Mouse (Mus musculus) MEL (cell line): ENCODE measurements around the gene Hoxd8. TPM values are rescaled to one million over a fixed set of nuclear protein-coding genes. Genes with fewer than 3 reads are reported as not detected.

Source experiments
- DNase-seq: peaks from one replicate; pipeline ENCODE4 v3.0.0; 2011; ENCODE audit warnings: low read depth, low spot score
- H3K27ac ChIP-seq: 2 replicates; pipeline ENCODE4 v1.5.1; 2012; ENCODE audit warnings: low read depth, mild to moderate bottlenecking, control low read depth, low read length, moderate library complexity; ENCODE audit not compliant: control insufficient read depth
- H3K27me3 ChIP-seq, 2 experiments: fragments of 150-350 bp in 1 of 2; sonication (generic) in 1 of 2; 2 replicates each; pipeline ENCODE4 v1.6.1; 2012; ENCODE audit warnings: low read length in 2 of 2, mild to moderate bottlenecking in 2 of 2, improper control_type of control experiment in 1 of 2, moderate library complexity in 1 of 2; ENCODE audit not compliant: insufficient read depth in 2 of 2, control insufficient read depth in 1 of 2
- H3K36me3 ChIP-seq, 2 experiments: 2 replicates each; pipeline ENCODE4 v1.6.1; 2012 to 2014; ENCODE audit warnings: low read length in 2 of 2, improper control_type of control experiment in 1 of 2, inconsistent platforms in 1 of 2, mild to moderate bottlenecking in 1 of 2; ENCODE audit not compliant: insufficient read depth in 2 of 2, control insufficient read depth in 1 of 2
- H3K4me1 ChIP-seq, 2 experiments: fragments of 150-350 bp in 1 of 2; sonication (generic) in 1 of 2; 2 replicates each; pipeline ENCODE4 v1.6.1; 2012; ENCODE audit warnings: low read length in 2 of 2, improper control_type of control experiment in 1 of 2, mild to moderate bottlenecking in 1 of 2; ENCODE audit not compliant: insufficient read depth in 2 of 2, control insufficient read depth in 1 of 2
- H3K4me3 ChIP-seq, 2 experiments: fragments of 150-350 bp in 1 of 2; sonication (generic) in 1 of 2; 2 replicates each; pipeline ENCODE4 v1.5.1; 2012; ENCODE audit warnings: low read depth in 2 of 2, low read length in 2 of 2, mild to moderate bottlenecking in 2 of 2, moderate library complexity in 2 of 2, control low read depth in 1 of 2, improper control_type of control experiment in 1 of 2; ENCODE audit not compliant: control insufficient read depth in 1 of 2, insufficient read depth in 1 of 2
- H3K79me2 ChIP-seq: 2 replicates; pipeline ENCODE4 v1.6.1; 2012; ENCODE audit warnings: mild to moderate bottlenecking, low read length, moderate library complexity; ENCODE audit not compliant: control insufficient read depth, poor library complexity, insufficient read depth
- H3K9ac ChIP-seq: 2 replicates; pipeline ENCODE4 v1.6.1; 2012; ENCODE audit warnings: low read depth, mild to moderate bottlenecking, control low read depth, low read length, moderate library complexity; ENCODE audit not compliant: control insufficient read depth, poor library complexity, severe bottlenecking
- H3K9me3 ChIP-seq: fragments of 150-350 bp; sonication (generic); replicated peaks from 2 replicates; pipeline ENCODE4 v1.6.1; 2012; ENCODE audit warnings: mild to moderate bottlenecking, low read length, improper control_type of control experiment, moderate library complexity; ENCODE audit not compliant: insufficient read depth
- BHLHE40 ChIP-seq: IDR thresholded peaks from 2 replicates; pipeline ENCODE4 v1.6.1; 2012; ENCODE audit warnings: low read depth, mild to moderate bottlenecking, inconsistent platforms, low read length, improper control_type of control experiment, borderline replicate concordance
- CHD1 ChIP-seq: IDR thresholded peaks from 2 replicates; pipeline ENCODE4 v1.6.1; 2012; ENCODE audit warnings: low read depth, mild to moderate bottlenecking, inconsistent platforms, low read length, improper control_type of control experiment
- E2F4 ChIP-seq: IDR thresholded peaks from 2 replicates; pipeline ENCODE4 v1.6.1; 2011; ENCODE audit warnings: low read depth, low read length, improper control_type of control experiment, borderline replicate concordance
- ELF1 ChIP-seq: IDR thresholded peaks from 2 replicates; pipeline ENCODE4 v1.6.1; 2014; ENCODE audit warnings: low read depth, mild to moderate bottlenecking, inconsistent platforms, low read length, improper control_type of control experiment, moderate library complexity
- EP300 ChIP-seq, 2 experiments: IDR thresholded peaks; 2 replicates each; pipeline ENCODE4 v1.6.1; 2011; ENCODE audit warnings: improper control_type of control experiment in 2 of 2, low read length in 2 of 2, low read depth in 1 of 2, mild to moderate bottlenecking in 1 of 2
- ETS1 ChIP-seq: IDR thresholded peaks from 2 replicates; pipeline ENCODE4 v1.6.1; 2012; ENCODE audit warnings: low read depth, mild to moderate bottlenecking, inconsistent platforms, low read length, improper control_type of control experiment, moderate library complexity
- GABPA ChIP-seq: IDR thresholded peaks from 2 replicates; pipeline ENCODE4 v1.6.1; 2012; ENCODE audit warnings: low read depth, mild to moderate bottlenecking, inconsistent platforms, low read length, improper control_type of control experiment, moderate library complexity
- GATA1 ChIP-seq: IDR thresholded peaks from 2 replicates; pipeline ENCODE4 v1.6.1; 2011; ENCODE audit warnings: low read depth, low read length, improper control_type of control experiment
- HCFC1 ChIP-seq: IDR thresholded peaks from 2 replicates; pipeline ENCODE4 v1.6.1; 2012; ENCODE audit warnings: low read depth, mild to moderate bottlenecking, inconsistent platforms, low read length, improper control_type of control experiment, moderate library complexity
- JUND ChIP-seq: IDR thresholded peaks from 2 replicates; pipeline ENCODE4 v1.6.1; 2011; ENCODE audit warnings: low read depth, mild to moderate bottlenecking, improper control_type of control experiment, low read length
- KAT2A ChIP-seq: conservative IDR thresholded peaks from 2 replicates; pipeline ENCODE4 v1.6.1; 2012; ENCODE audit warnings: low read depth, low read length, improper control_type of control experiment, inconsistent platforms
- MAFK ChIP-seq: IDR thresholded peaks from 2 replicates; pipeline ENCODE4 v1.6.1; 2011; ENCODE audit warnings: low read depth, mild to moderate bottlenecking, low read length, improper control_type of control experiment, borderline replicate concordance
- MAZ ChIP-seq: IDR thresholded peaks from 2 replicates; pipeline ENCODE4 v1.6.1; 2012; ENCODE audit warnings: low read depth, mild to moderate bottlenecking, inconsistent platforms, low read length, improper control_type of control experiment
- MEF2A ChIP-seq: IDR thresholded peaks from 2 replicates; pipeline ENCODE4 v1.6.1; 2014; ENCODE audit warnings: low read depth, mild to moderate bottlenecking, inconsistent platforms, low read length, improper control_type of control experiment; ENCODE audit not compliant: poor library complexity, insufficient replicate concordance, severe bottlenecking; ENCODE audit errors: extremely low read depth
- NELFE ChIP-seq: IDR thresholded peaks from 2 replicates; pipeline ENCODE4 v1.6.1; 2011; ENCODE audit warnings: low read depth, low read length, improper control_type of control experiment
- POLR2AphosphoS2 ChIP-seq: IDR thresholded peaks from 2 replicates; pipeline ENCODE4 v1.6.1; 2011; ENCODE audit warnings: low read length, improper control_type of control experiment
- POLR2AphosphoS5 ChIP-seq: IDR thresholded peaks from 2 replicates; pipeline ENCODE4 v1.6.1; 2012; ENCODE audit warnings: low read depth, borderline replicate concordance, mild to moderate bottlenecking, inconsistent platforms, low read length, moderate library complexity, mixed read lengths
- RCOR1 ChIP-seq: IDR thresholded peaks from 2 replicates; pipeline ENCODE4 v1.6.1; 2012; ENCODE audit warnings: low read depth, mild to moderate bottlenecking, inconsistent platforms, low read length, improper control_type of control experiment
- SIN3A ChIP-seq: IDR thresholded peaks from 2 replicates; pipeline ENCODE4 v1.6.1; 2012; ENCODE audit warnings: low read length, improper control_type of control experiment, inconsistent platforms
- SMC3 ChIP-seq: IDR thresholded peaks from 2 replicates; pipeline ENCODE4 v1.6.1; 2011; ENCODE audit warnings: low read depth, low read length, improper control_type of control experiment
- UBTF ChIP-seq: IDR thresholded peaks from 2 replicates; pipeline ENCODE4 v1.6.1; 2012; ENCODE audit warnings: low read depth, mild to moderate bottlenecking, inconsistent platforms, low read length, improper control_type of control experiment, moderate library complexity, borderline replicate concordance; ENCODE audit not compliant: insufficient read depth
- USF1 ChIP-seq: IDR thresholded peaks from 2 replicates; pipeline ENCODE4 v1.6.1; 2014; ENCODE audit warnings: low read depth, mild to moderate bottlenecking, inconsistent platforms, low read length, improper control_type of control experiment, moderate library complexity
- ZC3H11A ChIP-seq: IDR thresholded peaks from 2 replicates; pipeline ENCODE4 v1.6.1; 2012; ENCODE audit warnings: low read depth, mild to moderate bottlenecking, inconsistent platforms, low read length, improper control_type of control experiment
- ZKSCAN1 ChIP-seq: IDR thresholded peaks from 2 replicates; pipeline ENCODE4 v1.6.1; 2012; ENCODE audit warnings: low read depth, mild to moderate bottlenecking, inconsistent platforms, low read length, improper control_type of control experiment, moderate library complexity
- ZMIZ1 ChIP-seq: IDR thresholded peaks from 2 replicates; pipeline ENCODE4 v1.6.1; 2012; ENCODE audit warnings: low read depth, mild to moderate bottlenecking, inconsistent platforms, low read length, improper control_type of control experiment, moderate library complexity
- polyA plus RNA-seq, 2 experiments: library from polyadenylated mRNA; stranded (reverse) in 1 of 2; unstranded in 1 of 2; fragments of >175 nt in 1 of 2; fragments of >200 nt in 1 of 2; gene quantifications; 2 replicates each; pipeline versions ENCODE4 v1.2.1 to v1.2.4; 2012; ENCODE audit warnings: low replicate concordance in 2 of 2, low read depth in 1 of 2; ENCODE audit not compliant: insufficient read length in 2 of 2, insufficient read depth in 1 of 2, missing spikeins in 1 of 2
- total RNA-seq: library from RNA; depleted of rRNA; stranded (reverse); fragments of 300-350 nt; gene quantifications from 2 replicates; pipeline ENCODE4 v1.2.3, GENCODE M21; 2012

Gene Hoxd8
- total and polyA plus RNA-seq, 3 experiments = 4.7 to 7.4 TPM; not detected in 1

- no peak overlapping the region for H3K4me3 ChIP-seq
- TF ChIP-seq MAFK = no peak
- TF ChIP-seq BHLHE40 = no peak
- no peak for TF ChIP-seq RCOR1
- TF ChIP-seq ZMIZ1 = no peak
- no peak for TF ChIP-seq CHD1
- TF ChIP-seq E2F4 = no peak
- TF ChIP-seq SIN3A = no peak
- no peak for DNase-seq
- no peak overlapping the region for H3K27ac ChIP-seq
- peaks cover 2 to 5% of the 10 kb centered on the region in 2 experiments; a peak in 3 of 4 replicates for H3K27me3 ChIP-seq
- no peaks in the 10 kb centered on the region for H3K79me2 ChIP-seq
- H3K4me1 ChIP-seq = no peaks in the 10 kb centered on the region
- H3K9me3 ChIP-seq = no peaks in the 10 kb centered on the region
- no peaks in the 10 kb centered on the region for H3K36me3 ChIP-seq
- H3K9ac ChIP-seq = no peak overlapping the region
These were observed 24.4 kb upstream of the Hoxd8 start for GRCm38 (mm10) chr2:74679980-74680379.

GRCm38 (mm10) chr2:74680561-74681398, 23.6 kb upstream of the Hoxd8 start:
- no peaks in the 10 kb centered on the region for H3K9me3 ChIP-seq
- no peaks in the 10 kb centered on the region for H3K79me2 ChIP-seq
- TF ChIP-seq ZKSCAN1 = no peak
- TF ChIP-seq NELFE = no peak
- TF ChIP-seq UBTF = no peak
- no peak for TF ChIP-seq RCOR1
- no peak for TF ChIP-seq ZC3H11A
- no peak for TF ChIP-seq MAZ
- TF ChIP-seq EP300 (IDR thresholded peaks at IDR 0.05; ENCODE audit: low read depth in 1 of 2, low read length in 2 of 2) = no peak
- TF ChIP-seq MEF2A = no peak
- TF ChIP-seq JUND = no peak
- no peak for TF ChIP-seq POLR2AphosphoS5
- TF ChIP-seq HCFC1 = no peak
- TF ChIP-seq E2F4 = no peak
- no peak for TF ChIP-seq POLR2AphosphoS2
- TF ChIP-seq USF1 = no peak
- no peak for TF ChIP-seq SMC3
- TF ChIP-seq ELF1 = no peak
- TF ChIP-seq KAT2A = no peak
- TF ChIP-seq GABPA = no peak
- TF ChIP-seq GATA1 = no peak
- TF ChIP-seq ETS1 = no peak
- no peaks in the 10 kb centered on the region for H3K36me3 ChIP-seq
- no peaks in the 10 kb centered on the region for H3K4me1 ChIP-seq
- no peak for DNase-seq
- H3K27ac ChIP-seq = no peak overlapping the region
- H3K4me3 ChIP-seq = no peak overlapping the region
- H3K27me3 ChIP-seq = peaks cover 2 to 5% of the 10 kb centered on the region in 2 experiments; a peak in 3 of 4 replicates
- H3K9ac ChIP-seq = no peak overlapping the region
